Mouse (Mus musculus) retina, postnatal 1 day (tissue): ENCODE data around the gene Tenm2.
A peak's percentile ranks its signal among the peaks of the same experiment; 100 is the strongest.

Experiments
- DNase-seq: peaks from one replicate; pipeline ENCODE4 v3.0.0-alpha.2; 2012

Tenm2 gene

DNA sequence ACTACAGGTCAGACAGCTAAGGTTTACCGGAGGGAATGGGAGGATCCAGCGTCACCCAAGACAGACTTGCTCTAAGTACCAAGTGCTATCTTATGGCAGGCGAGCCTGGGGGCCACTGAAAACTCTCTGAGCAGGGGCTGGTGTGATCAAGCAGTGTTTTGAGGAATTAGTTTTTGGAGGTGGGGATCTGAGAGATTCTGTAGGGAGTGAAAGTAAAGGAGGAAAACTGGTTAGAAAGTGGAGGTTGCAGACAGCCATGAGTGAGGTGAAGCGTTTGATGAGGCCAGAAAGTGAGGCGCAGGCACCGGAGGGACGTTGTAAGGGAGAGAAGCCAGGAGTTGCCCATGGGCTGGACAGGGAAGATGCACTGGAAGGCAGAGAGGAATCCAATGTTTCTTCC is 1063.8 kb downstream of the Tenm2 start:
- DNase-seq, result no peak

DNA sequence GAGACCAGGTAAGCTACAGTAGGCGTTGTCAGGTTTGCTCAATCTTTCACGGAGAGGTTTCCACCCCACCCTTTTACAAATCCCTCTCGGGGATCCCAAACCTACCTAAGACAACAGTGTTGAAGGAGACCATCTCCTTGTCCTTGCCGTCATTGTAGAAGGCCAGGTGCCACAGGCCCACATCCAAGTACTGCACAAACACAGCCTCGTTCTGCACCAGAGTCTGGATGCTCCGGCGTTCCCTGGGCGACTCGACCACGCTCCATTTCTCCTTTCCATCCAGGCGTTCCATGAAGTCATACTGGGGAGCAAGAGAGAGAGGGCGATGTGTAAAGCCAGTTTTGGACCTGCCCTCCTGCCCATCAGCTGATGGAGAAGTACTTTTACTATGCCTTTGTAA is 1064.5 kb downstream of the Tenm2 start:
- no peak for DNase-seq

DNA sequence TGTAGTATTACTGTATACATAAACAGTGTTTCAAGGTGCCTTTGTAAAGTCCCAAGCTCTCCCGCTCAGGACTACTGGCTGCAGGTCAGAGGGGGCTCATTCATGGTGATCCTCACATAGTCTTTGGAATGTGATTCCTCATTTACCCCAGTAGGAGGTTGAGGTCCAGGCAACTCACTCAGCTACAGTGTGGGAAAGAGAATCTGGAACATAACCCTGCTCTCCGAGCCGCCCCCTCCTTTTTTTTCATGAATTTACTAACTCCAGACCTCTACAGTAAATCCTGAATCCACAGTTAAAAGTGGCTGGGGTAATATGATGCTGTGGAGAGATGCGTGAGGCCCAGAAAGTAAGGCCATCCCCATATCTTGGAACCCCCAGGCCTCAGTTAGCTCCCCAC is 1066.0 kb downstream of the Tenm2 start:
- no peak for DNase-seq

DNA sequence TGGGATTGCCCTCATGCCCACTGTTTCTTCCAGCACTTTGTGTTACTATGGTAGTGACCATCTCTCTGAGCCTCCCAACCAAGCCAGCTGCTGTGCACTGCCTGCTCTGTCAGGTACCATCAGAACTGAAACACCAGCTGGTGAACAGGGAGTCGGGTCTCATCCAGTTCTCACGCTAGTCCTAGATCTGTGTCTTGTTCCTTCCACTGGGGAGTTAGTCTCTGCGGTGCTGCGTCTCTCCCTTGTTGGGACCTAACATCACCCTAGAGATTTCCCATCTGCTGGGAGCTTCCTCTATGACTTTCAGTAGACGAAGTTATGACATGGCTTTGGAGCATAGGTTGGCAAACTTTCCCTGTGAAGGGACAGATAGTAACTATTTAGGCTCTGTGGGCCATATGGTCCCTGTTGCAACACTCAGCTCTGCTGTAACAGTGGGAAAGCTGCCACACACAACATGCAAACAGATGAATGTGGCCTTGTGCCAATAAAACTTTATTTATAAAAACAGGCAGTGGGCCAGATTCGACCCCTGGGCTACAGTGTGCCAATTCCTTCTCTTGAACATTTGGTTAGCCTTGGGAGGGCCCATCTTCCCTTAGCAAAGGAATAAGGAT is 1066.7 kb downstream of the Tenm2 start:
- no peak for DNase-seq

DNA sequence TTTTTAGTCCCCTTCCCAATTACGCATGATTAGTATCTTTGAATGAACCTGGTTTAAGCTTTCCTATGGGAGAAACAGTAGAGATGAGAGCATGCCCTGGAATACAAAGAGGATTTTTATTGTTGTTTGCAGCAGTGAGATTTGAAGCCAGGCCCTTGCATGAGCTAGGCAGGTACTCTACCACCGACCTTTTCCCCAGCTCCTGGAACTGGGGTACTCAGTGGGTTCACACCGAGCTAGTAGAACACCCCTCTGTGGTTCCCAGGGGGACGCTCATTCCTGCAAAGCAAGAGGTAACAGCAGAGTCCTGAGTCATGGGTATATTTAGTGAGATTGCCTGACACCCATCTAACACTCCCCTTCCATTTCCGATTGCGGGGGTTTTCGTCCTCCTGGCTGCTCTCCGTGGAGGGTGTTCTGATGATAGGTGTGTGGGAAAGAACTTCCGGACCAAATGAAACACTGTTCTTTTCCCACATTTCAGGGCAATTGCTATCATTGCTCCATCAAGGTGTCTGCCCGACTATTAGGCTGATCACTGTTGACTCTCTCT is 1067.9 kb downstream of the Tenm2 start:
- DNase-seq, result no peak

DNA sequence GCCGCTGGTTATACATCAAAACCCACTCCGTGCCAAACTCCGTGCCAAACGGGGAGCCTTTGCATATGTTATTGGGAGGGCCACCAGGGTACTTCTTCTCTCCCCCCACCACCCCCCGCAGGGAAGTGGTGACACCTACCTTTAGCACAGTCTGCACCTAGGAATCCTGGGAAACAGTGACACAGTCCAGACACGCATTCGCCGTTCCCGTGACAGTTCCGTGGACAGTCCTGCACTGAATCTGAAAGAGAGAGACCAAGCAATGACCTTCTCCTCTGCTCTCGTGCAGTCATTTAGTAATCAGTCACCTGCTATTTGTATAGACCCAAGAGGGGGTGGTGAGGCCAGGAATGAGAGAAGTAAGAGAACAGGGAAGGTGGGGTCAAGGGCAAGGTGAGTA is 1072.2 kb downstream of the Tenm2 start:
- DNase-seq, result no peak

DNA sequence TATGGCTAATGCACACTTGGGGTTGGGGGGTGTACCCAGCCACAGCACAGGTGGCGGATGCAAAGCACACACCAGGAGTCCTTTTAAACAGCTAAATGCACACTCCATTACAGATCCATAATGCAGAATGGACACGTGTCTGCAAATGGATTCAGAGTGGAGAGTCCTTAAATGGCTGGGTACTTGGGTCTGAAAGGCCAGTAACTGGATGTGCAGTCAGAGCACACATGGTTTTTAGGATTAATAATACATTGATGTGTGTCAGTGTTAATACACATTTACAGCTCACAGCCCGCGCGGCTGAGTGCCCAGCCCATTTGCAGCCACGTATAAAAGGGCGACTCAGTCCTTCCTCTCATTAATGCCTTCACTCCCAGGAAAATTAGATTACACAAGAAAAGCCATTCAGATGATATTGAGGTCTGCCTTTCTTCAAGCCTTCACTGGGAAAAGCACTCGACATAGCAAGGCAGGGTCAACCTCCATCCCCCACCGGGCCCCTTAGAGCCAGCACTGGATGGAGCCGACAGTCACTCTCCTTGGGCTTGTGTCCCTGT is 1073.9 kb downstream of the Tenm2 start:
- peak; percentile 46 for DNase-seq

DNA sequence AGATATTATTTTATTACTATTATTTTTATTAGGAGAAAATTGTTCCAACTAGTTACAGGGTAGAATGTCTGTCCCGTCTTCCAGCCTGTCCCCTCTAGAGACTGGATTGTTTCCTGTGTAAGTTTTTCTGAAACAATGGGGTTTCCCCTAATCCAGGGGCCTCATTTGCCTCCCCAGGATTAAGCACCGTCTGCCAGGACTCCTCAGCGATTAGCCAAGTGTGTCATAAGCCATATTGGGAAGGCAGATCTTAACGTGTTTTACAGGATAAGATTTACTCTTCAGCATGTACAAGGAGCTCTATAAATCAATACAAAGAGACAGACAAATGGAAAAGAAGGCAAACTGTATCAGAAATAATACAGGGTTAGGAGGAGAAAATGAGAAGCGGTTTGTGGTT is 1082.3 kb downstream of the Tenm2 start:
- DNase-seq, result peak; percentile 50

DNA sequence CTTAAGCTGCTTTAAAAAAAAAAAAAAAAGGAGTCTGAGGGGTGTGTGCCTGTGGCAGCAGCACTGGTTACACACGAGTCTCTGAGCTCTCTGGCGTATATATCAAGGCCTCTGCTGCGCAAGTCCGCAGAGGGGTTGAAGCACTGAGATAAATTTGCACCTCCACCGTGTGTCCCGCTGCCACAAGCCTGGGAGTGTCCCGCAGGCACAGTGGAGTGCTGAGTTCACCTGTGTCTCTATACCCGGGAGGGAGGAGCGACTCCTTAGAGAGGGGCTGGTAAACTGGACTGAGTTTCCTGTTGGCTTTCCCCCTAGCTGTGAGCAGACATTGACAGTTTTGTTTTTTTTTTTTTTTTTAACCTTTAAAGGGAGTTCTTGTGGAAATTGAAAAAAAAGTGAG is 1082.8 kb downstream of the Tenm2 start:
- no peak for DNase-seq

DNA sequence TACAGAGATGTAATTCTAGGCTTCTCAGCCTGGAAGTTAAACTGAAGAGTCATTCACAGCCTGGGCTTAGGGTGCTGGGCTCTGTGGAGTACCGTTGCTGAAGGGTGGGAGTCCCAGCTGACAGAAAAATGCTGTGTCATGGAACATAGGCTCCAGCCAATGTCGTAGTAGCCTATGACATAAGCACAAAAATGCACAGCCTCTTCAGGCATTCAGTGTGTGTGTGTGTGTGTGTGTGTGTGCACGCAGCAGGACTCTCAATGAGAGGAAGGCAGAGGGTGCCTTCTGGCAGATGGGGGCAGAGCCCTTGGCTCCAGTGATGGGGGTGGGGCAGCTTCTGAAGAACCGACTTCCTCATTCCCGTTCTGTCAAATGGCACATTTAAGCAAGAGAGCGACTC is 1083.5 kb downstream of the Tenm2 start:
- peak; percentile 74 for DNase-seq

DNA sequence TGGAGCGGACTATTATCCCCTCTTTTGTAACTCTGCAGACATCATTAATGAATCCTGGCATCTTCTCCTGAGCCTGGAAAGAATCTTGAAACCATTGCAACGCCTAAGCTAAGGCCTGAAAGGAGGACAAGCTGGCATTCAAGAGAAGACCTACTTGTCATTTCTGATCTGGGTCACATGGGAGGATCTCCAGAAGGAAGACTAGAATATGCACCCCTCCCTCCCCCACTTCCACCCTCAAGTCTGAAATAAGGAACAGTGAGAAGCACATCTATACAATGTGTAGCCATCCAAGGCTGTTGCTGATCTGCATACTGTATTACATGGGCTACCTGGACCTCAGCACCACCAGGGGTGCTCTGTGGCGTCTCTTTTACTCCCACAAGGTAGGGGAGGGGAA is 1086.7 kb downstream of the Tenm2 start:
- peak; percentile 44 for DNase-seq

DNA sequence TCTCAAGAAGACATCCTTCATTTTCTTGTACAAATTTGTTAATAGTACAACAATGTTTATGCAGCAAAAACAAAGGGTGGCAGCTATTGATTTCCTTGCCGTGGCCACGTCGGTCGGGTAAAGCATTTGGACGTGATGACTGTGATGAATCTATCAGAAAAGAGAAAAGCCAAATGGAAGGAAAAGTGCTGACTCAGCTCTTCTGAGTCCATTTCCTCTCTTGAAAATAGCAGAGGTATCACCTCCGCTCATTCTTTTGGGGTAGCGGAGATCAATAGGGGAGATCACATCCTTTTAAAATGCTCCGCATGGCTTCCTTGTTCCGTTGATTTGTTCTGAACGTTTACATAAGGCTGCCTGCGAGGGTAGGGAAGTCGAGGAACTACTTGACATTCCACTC is 1090.7 kb downstream of the Tenm2 start:
- DNase-seq, result no peak

DNA sequence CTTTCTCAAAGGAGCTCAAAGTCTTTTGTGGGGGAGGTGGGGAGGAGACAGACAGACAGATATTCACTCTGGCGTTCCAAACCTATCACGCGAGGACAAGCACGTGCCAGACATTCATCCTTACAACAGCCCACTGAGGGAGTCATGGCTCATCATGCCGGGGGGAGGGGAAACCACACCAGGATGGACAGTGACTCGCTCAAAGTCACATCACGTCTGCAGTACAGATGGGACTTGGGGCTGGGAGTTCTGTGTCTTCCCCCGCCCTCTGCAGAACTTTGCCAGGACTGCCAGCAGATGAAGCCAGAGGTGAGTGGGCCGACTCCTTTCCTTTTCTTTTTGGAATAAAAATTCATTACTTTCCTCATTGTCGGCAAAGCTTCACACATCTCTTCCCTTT is 1095.4 kb downstream of the Tenm2 start:
- DNase-seq, result no peak

DNA sequence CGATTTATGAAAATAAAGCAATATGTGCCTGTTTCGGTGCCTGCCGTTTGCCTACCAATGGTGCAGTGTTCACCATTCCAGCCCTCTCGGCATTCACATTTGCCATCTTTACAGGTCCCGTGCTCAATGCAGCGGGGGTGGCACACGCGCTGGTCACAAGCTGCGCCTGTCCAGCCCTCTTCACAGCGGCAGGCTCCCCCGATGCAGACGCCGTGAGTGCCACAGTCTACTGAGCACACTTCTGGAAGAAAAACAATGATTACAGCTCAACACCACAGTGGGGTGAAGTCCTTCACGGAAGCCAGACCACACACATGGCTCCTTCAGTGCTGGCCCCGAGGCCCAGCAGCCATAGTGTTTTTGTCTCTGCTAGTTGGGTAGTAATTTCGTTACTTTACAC is 1096.2 kb downstream of the Tenm2 start:
- DNase-seq, result no peak

DNA sequence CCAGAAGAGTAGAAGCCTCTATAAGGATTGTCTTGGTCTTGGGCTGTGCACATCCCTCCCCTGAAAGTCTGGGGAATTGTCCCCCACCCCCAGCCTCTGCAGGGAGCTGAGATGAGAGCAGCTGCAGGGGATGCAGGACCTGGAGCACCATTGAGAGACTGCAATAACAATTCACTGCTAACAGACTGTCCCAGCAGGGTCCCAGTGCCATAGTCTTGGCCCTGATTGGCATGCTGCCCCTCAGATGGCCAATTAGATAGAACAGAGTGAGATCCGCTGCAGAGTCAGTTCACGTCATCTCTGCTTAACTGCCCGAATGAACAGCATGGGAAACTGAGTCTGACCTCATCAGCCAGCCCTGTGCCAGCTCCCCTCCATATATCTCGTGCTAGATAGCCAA is 1097.9 kb downstream of the Tenm2 start:
- peak; percentile 77 for DNase-seq

DNA sequence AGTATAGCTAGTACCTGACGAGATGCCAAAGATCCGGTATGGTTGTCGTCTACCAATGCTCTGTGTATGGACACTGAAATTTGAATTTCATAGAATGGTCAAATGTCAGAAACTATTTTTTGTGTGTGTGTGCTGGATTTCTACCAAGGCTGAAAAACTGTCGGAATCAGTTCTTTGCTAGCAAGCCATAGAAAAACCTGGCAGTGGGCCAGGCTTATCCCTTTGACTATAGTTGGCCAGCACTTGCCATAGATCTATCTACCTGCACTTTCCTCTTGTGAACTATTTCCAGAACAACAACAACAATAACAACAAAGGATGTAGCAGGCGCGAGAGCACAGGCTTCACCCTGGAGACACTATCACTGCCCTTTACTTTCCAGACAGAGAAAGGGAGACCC is 1098.5 kb downstream of the Tenm2 start:
- DNase-seq, result no peak

DNA sequence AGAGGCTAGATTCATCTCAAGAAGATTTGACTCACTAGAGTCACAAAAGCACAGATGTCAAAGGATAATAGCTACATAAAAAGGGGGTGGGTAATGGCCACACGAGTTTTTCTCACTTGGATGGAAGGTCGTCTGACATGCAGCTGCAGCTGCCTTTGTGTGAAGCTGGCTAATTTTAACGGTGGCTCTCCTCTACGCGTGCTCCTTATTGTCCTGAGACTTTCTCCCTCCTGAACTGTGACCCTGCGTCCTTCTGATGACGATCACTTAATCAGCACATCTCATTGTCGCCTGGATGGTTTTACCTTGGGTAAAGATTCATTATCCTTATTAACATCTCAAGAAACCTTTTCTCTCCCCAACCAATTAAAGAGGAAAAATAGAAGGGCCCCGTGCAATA is 1101.1 kb downstream of the Tenm2 start:
- no peak for DNase-seq

DNA sequence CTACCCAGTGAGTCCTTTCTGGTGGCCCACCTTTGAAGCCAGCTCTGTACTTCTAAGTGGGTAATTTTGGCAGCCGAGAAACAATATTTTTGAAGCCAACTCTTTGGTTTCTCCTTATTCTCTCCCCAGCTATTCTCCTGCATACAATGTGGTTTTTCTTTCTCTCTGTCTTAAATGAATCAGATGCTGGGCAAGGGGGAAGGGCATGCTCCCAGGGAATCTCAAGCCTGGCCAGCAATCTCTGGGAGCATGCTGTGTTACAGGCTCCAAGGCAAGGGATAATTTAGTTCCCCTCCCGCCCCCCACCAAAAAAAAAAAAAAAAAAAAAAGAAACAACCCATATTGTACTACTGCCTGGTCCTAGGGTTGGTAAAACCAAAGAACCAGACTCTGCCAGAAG is 1112.5 kb downstream of the Tenm2 start:
- DNase-seq, result no peak

DNA sequence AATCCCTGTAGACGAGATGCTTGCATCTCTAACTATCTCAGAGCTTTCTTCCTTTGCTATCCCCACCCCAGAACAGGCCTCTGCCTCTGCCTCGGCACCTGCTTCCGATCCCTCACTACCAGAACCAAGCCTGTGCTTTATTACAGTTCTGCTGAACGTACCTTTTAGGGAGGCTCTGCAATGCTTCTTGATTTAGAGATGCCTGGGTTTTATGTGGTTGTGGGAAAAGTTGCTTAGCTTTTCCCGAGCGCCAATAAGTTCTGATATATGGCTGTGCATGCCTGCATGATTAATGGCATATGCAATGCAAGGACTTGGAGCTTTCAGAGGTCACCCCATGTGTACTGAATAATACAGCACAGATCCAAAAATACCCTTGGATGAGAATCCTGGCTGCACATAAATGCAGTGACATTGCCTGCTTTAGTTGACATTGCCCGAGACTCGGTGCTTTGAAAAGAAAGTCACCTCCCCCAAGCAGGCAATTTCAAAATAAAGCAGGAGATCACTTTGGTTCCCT is 1114.3 kb downstream of the Tenm2 start:
- DNase-seq, result no peak

DNA sequence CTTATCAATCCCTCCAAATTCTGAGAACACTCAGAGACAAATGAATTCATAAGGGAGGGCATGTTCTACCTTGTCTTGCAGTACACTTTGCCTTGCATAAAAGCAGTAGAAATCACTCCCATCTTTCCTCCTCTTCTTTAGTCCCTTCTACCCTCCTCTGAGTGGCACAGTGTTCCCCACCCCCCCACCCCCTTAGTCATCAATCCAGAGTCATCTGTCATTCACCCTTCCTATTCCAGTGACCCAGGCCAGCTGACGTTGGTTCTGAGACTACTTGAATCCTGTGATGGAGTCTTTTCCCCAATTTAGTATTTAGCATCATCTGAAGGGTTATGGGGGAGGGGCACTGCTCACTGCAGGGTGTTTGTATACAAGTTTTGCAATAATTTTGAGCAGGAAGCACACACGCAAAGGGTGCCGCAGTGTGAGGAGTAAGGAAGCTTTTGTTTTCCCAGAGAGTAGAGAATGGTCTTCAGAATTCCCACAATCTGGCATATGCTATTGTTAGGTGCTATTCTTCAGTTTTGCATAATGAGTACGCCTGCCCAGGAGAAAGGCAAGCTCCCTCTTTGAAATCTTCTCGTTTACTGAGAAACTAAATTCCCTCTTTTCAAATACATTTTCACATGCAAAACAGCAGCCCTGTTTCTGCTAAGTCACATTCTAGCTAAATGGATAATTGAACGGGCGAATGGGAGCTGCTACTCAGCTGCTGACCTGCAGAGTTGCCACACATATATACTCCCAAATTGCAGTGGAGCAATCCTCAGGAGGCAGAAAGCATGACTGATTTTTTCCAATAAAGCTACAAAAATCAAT is 1115.0 kb downstream of the Tenm2 start:
- no peak for DNase-seq

DNA sequence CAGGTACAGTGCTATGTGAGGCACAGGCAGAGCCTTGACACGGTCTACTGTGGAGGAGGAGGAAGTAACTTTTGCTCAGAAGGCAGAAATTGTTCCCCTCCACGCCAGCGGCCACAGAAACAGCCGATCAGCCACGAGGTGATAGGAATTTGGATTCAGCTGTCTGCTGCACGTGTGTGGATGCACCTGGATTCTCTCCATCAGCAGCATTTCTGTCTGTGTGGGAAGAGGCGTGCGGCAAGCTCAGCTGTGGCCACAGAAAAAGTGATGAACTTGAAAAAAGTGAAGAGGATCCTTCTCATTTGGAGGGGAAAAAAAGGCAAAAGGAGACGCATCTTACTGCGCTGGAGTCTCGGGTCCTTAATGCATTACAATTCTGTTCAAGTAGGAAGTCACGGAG is 1122.4 kb downstream of the Tenm2 start:
- no peak for DNase-seq

DNA sequence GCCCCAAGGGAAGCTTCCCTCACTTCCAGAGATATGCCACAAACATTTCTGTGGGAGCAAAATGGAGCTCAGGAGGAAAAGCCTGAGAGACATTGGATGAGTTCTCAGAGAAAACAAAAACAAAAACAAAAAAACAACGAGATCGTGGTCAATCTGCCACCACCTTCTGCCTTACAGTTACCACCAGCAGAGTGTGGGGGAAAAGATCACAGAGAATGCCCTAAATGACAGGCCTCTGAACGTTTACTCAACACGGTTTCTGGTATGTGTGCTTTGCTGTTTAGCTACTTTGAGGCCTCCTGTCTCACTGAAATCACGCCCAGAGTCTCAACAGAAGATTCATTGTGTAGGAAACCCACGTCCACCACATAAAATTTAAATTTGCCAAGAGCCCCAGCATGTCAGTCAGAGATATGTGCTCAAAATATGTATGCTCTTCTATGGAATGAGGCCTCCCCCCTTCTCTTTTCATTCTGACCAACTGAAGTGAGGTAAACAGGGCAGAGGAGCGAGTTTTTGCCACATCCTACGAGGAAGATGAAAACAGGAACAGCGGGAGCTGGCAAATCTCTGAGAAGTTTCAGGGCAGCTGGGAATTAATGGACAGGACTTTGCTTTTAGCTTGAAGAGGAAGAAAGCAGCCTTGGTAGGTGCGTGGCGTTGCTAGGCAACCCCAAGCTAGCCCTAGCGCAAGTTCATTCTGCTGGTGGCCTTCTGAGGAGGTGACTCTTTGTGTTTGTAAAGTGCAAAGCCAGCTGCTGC is 1126.6 kb downstream of the Tenm2 start:
- DNase-seq, result peak; percentile 74

DNA sequence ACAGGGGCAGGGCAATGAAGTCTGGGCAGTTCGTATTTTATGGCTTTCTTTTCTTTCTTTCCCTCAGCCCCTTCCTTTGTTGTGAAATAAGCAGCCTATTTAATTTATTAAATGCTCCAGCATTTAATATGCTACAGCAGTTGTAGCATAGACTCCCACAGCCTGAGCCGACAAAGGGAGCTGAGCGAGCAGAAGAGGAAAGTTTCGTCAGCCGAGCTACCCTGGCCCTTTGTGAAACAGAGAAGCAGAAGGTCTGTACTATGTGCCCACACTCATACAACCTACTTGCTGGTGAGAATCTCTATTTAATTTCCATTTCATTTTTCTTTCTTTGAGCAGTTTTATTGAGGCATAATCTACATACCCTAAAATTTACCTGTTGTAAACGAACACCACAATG is 1127.9 kb downstream of the Tenm2 start:
- no peak for DNase-seq
